Mouse (Mus musculus) myocyte (in vitro differentiated cells): ENCODE results near the gene Ercc5. TPM values are rescaled to one million over a fixed set of nuclear protein-coding genes. Genes with fewer than 3 reads are reported as not detected.

Experiments
- H3K27me3 ChIP-seq: one replicate; pipeline ENCODE4 v1.6.1; 2011; ENCODE audit not compliant: control insufficient read depth, insufficient read depth, insufficient read length
- H3K36me3 ChIP-seq: one replicate; pipeline ENCODE4 v1.6.1; 2011; ENCODE audit not compliant: control insufficient read depth, insufficient read depth
- H3K4me2 ChIP-seq: one replicate; pipeline ENCODE4 v1.6.1; 2011; ENCODE audit warnings: low read depth, control low read depth
- H3K4me3 ChIP-seq: one replicate; pipeline ENCODE4 v1.5.1; 2011; ENCODE audit warnings: mild to moderate bottlenecking, control low read depth, moderate library complexity
- H3K79me2 ChIP-seq: one replicate; pipeline ENCODE4 v1.6.1; 2011; ENCODE audit not compliant: control insufficient read depth, insufficient read depth
- H3ac ChIP-seq: one replicate; pipeline ENCODE4 v1.6.1; 2011; ENCODE audit not compliant: control insufficient read depth, insufficient read length
- CEBPB ChIP-seq: IDR thresholded peaks from 2 replicates; pipeline ENCODE4 v1.6.1; 2011; ENCODE audit warnings: mild to moderate bottlenecking, moderate library complexity; ENCODE audit not compliant: poor library complexity, insufficient read depth, severe bottlenecking
- E2F4 ChIP-seq: IDR thresholded peaks from one replicate; pipeline ENCODE4 v1.6.1; 2011; ENCODE audit warnings: mild to moderate bottlenecking, control low read depth, moderate library complexity; ENCODE audit not compliant: insufficient read depth
- MAX ChIP-seq: IDR thresholded peaks from one replicate; pipeline ENCODE4 v1.6.1; 2011; ENCODE audit warnings: low read depth, mild to moderate bottlenecking, control low read depth
- MYOD1 ChIP-seq, 3 experiments: IDR thresholded peaks; one replicate each; pipeline ENCODE4 v1.6.1; 2011; ENCODE audit warnings: control low read depth in 2 of 3, low read depth in 2 of 3, mild to moderate bottlenecking in 2 of 3, moderate library complexity in 1 of 3; ENCODE audit not compliant: insufficient read length in 2 of 3, control insufficient read depth in 1 of 3
- MYOG ChIP-seq, 3 experiments: IDR thresholded peaks; one replicate each; pipeline ENCODE4 v1.6.1; 2011; ENCODE audit warnings: control low read depth in 2 of 3, low read depth in 2 of 3, mild to moderate bottlenecking in 2 of 3; ENCODE audit not compliant: insufficient read length in 2 of 3, control insufficient read depth in 1 of 3, insufficient read depth in 1 of 3
- POLR2A ChIP-seq: IDR thresholded peaks from one replicate; pipeline ENCODE4 v1.6.1; 2011; ENCODE audit warnings: low read depth, mild to moderate bottlenecking, control low read depth, moderate library complexity; ENCODE audit not compliant: insufficient read length
- POLR2AphosphoS2 ChIP-seq: IDR thresholded peaks from one replicate; pipeline ENCODE4 v1.6.1; 2011; ENCODE audit warnings: low read depth, control low read depth; ENCODE audit not compliant: insufficient read length
- REST ChIP-seq: IDR thresholded peaks from one replicate; pipeline ENCODE4 v1.6.1; 2011; ENCODE audit warnings: mild to moderate bottlenecking, control low read depth, moderate library complexity; ENCODE audit not compliant: insufficient read depth, insufficient read length
- SRF ChIP-seq: IDR thresholded peaks from one replicate; pipeline ENCODE4 v1.6.1; 2011; ENCODE audit warnings: low read depth; ENCODE audit not compliant: control insufficient read depth, insufficient read length
- TCF12 ChIP-seq: IDR thresholded peaks from one replicate; pipeline ENCODE4 v1.6.1; 2011; ENCODE audit warnings: mild to moderate bottlenecking, control low read depth; ENCODE audit not compliant: poor library complexity, insufficient read depth, severe bottlenecking
- TCF3 ChIP-seq: IDR thresholded peaks from one replicate; pipeline ENCODE4 v1.6.1; 2011; ENCODE audit warnings: low read depth, control low read depth; ENCODE audit not compliant: insufficient read length
- USF1 ChIP-seq: IDR thresholded peaks from one replicate; pipeline ENCODE4 v1.6.1; 2011; ENCODE audit warnings: low read depth, mild to moderate bottlenecking, control low read depth, moderate library complexity
- polyA plus RNA-seq: library from polyadenylated mRNA; unstranded; fragments of >200 nt; fragmentation: generic; extraction: Trizol; gene quantifications from one replicate; pipeline ENCODE4 v1.2.1, GENCODE M21; 2012; ENCODE audit warnings: missing spikeins

The Ercc5 gene
- polyA plus RNA-seq, 1 experiment = 5.1 TPM

- no peak overlapping the region for H3ac ChIP-seq
- H3K36me3 ChIP-seq = no peaks in the 10 kb centered on the region
- H3K27me3 ChIP-seq = peaks cover 3% of the 10 kb centered on the region
- H3K4me3 ChIP-seq = no peak overlapping the region
- H3K79me2 ChIP-seq = no peaks in the 10 kb centered on the region
- TF ChIP-seq MYOD1 (IDR thresholded peaks at IDR 0.05; ENCODE audit: control insufficient read depth in 1 of 3, insufficient read length in 2 of 3, low read depth in 2 of 3) (no peak), CEBPB (no peak), REST (no peak), MAX (no peak), POLR2AphosphoS2 (no peak), USF1 (no peak), TCF3 (no peak), SRF (no peak), MYOG (IDR thresholded peaks at IDR 0.05; ENCODE audit: control insufficient read depth in 1 of 3, insufficient read depth in 1 of 3, insufficient read length in 2 of 3, low read depth in 2 of 3) (no peak), TCF12 (no peak), POLR2A (no peak), E2F4 (no peak)
- H3K4me2 ChIP-seq = no peak overlapping the region
Observed at GRCm38 (mm10) chr1:44198273-44199171, 51.0 kb downstream of the Ercc5 start.

GRCm38 (mm10) chr1:44202876-44203275, 55.3 kb downstream of the Ercc5 start:
- no peak for TF ChIP-seq POLR2AphosphoS2
- TF ChIP-seq MAX = no peak
- TF ChIP-seq MYOD1 (IDR thresholded peaks at IDR 0.05; ENCODE audit: control insufficient read depth in 1 of 3, insufficient read length in 2 of 3, low read depth in 2 of 3) = no peak
- no peak for TF ChIP-seq REST
- no peak for TF ChIP-seq TCF12
- TF ChIP-seq TCF3 = no peak
- no peak for TF ChIP-seq USF1
- no peak for TF ChIP-seq SRF
- no peak for TF ChIP-seq CEBPB
- TF ChIP-seq POLR2A = no peak
- TF ChIP-seq E2F4 = no peak
- Histone ChIP-seq H3K4me2 (no peak overlapping the region), H3K27me3 (peaks cover 3% of the 10 kb centered on the region), H3K4me3 (no peak overlapping the region), H3K36me3 (no peaks in the 10 kb centered on the region), H3K79me2 (no peaks in the 10 kb centered on the region), H3ac (no peak overlapping the region)

- no peak overlapping the region for H3K4me2 ChIP-seq
- H3K27me3 ChIP-seq = no peaks in the 10 kb centered on the region
- H3K36me3 ChIP-seq = no peaks in the 10 kb centered on the region
- no peak overlapping the region for H3K4me3 ChIP-seq
- TF ChIP-seq MYOG (IDR thresholded peaks at IDR 0.05; ENCODE audit: control insufficient read depth in 1 of 3, insufficient read depth in 1 of 3, insufficient read length in 2 of 3, low read depth in 2 of 3) (no peak), E2F4 (no peak), POLR2AphosphoS2 (no peak), CEBPB (no peak), REST (no peak), TCF12 (no peak), MYOD1 (IDR thresholded peaks at IDR 0.05; ENCODE audit: control insufficient read depth in 1 of 3, insufficient read length in 2 of 3, low read depth in 2 of 3) (no peak), USF1 (no peak), TCF3 (no peak), SRF (no peak), MAX (no peak), POLR2A (no peak)
- no peak overlapping the region for H3ac ChIP-seq
- H3K79me2 ChIP-seq = no peaks in the 10 kb centered on the region
Observed at GRCm38 (mm10) chr1:44214443-44214842, 66.9 kb downstream of the Ercc5 start.

GRCm38 (mm10) chr1:44216352-44217116, 69.0 kb downstream of the Ercc5 start:
- no peaks in the 10 kb centered on the region for H3K27me3 ChIP-seq
- H3K4me2 ChIP-seq = no peak overlapping the region
- H3ac ChIP-seq = no peak overlapping the region
- TF ChIP-seq TCF12 = no peak
- no peak for TF ChIP-seq POLR2AphosphoS2
- TF ChIP-seq REST = no peak
- no peak for TF ChIP-seq MAX
- TF ChIP-seq MYOD1 (IDR thresholded peaks at IDR 0.05; ENCODE audit: control insufficient read depth in 1 of 3, insufficient read length in 2 of 3, low read depth in 2 of 3) = no peak
- TF ChIP-seq POLR2A = no peak
- no peak for TF ChIP-seq CEBPB
- TF ChIP-seq SRF = no peak
- TF ChIP-seq MYOG (IDR thresholded peaks at IDR 0.05; ENCODE audit: control insufficient read depth in 1 of 3, insufficient read depth in 1 of 3, insufficient read length in 2 of 3, low read depth in 2 of 3) = no peak
- no peak for TF ChIP-seq TCF3
- no peak for TF ChIP-seq E2F4
- no peak for TF ChIP-seq USF1
- no peaks in the 10 kb centered on the region for H3K79me2 ChIP-seq
- no peak overlapping the region for H3K4me3 ChIP-seq
- no peaks in the 10 kb centered on the region for H3K36me3 ChIP-seq
